Mouse (Mus musculus): ENCODE results near the gene Olfr738.

Olfr738 gene

DNA sequence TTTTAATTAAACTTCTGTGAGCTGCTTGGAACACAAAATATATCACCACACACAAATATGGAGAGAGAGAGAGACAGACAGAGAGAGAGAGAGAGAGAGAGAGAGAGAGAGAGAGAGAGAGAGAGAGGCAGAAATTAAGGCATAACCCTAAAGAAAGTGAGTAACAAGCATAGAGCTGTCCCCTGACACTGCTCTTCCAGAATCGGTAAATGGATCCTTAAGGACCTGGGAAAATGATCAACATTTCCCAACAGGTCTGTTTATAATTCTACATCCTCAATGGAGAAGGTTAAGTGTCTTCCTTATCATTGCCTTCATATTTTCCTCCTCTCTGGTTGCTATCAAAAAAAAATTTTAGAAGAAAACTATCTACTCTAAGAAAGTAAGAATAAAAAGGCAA lies at the start of gene Olfr738:
Gene Olfr738, plus strand, starts transcription at position 301 of the 400 bp plus-strand sequence.
- DNase-seq (ENCODE audit: low read depth, low spot score), result no peak

GRCm38 (mm10) chr14:50357593-50357992 lies 49.8 kb upstream of the Olfr738 start, which contains the start of gene Tlr11:
TSS of gene Tlr11 (plus strand) at chr14:50357914.
- DNase-seq (ENCODE audit: low read depth, low spot score), result no peak

DNA sequence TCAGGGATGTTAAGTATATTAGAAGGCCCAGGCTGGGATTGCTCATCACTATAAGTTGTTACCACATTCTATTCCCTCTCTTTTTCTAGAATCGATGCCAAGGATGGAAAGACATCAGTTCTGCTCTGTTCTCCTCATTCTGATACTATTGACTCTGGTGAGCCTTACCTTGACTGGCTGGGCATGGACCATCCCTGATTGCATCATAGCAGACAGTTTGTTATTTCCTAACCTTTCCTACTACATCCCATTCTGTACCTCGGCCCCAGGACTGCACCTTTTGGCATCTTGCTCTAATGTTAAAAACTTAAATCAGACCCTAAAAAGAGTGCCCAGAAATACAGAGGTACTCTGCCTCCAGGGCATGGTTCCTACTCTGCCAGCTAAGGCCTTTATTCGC lies 46.9 kb upstream of the Olfr738 start:
- DNase-seq (ENCODE audit: low read depth, low spot score), result no peak

GRCm38 (mm10) chr14:50363561-50363960 lies 43.8 kb upstream of the Olfr738 start:
- no peak for DNase-seq (ENCODE audit: low read depth, low spot score)

GRCm38 (mm10) chr14:50380863-50381262 lies 26.5 kb upstream of the Olfr738 start, which contains the start of gene Olfr736:
TSS of gene Olfr736 (plus strand) at chr14:50381163.
- no peak for DNase-seq (ENCODE audit: low read depth, low spot score)

DNA sequence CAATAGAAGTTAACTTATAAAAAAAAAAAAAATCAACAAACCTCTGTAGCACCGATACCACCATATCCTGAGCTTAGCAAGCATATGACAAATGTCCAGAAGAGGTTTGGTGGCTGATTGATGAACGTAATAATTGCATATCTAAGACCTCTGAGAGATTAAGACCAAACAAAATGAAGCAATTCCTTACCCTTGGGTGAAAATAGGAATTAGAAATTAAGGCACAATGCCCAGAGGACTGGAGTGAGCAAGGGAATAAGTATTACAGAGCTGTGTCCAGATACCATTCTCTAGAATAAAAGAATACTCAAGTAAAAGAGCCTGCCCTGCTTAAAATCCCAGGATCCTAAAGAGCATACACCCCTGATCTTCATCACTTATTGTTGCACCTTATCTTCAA lies 11.0 kb downstream of the Olfr738 start, which contains the start of gene Olfr739:
Gene Olfr739, plus strand, starts transcription at position 301 of the 400 bp plus-strand sequence.
- no peak for DNase-seq (ENCODE audit: low read depth, low spot score)

DNA sequence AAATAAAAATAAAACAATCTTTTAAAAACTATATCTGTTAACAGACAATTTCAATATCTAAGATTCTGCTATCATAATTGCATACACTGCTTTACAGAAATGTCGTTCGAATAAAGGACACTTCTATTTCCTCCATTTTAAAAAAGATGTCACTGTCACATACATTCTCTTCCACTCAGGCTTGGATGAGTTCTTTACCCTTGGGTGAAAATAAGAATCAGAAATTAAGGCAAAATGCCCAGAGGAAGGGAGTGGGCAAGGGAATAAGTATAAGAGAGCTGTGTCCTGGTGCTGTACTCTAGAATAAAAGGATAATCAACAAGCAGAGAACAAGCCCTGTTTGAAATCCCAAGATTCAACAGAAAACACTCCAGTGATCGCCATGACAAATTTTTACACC lies 37.9 kb downstream of the Olfr738 start, which contains the start of gene Olfr740:
Gene Olfr740, plus strand, starts transcription at position 301 of the 400 bp plus-strand sequence.
- DNase-seq (ENCODE audit: low read depth, low spot score), result no peak
